Mouse (Mus musculus) hindbrain, embryonic 13.5 days (tissue): ENCODE results near the gene Gm20388. TPM values are rescaled to one million over a fixed set of nuclear protein-coding genes. Genes with fewer than 3 reads are reported as not detected.

Experiments used
- ATAC-seq: fragments of 200-750 bp; cut with Nextera tagmentation; 2 replicates; pipeline ENCODE4 v1.8.0; 2017; ENCODE audit warnings: moderate TSS enrichment; ENCODE audit not compliant: low FRiP score
- H3K27ac ChIP-seq: fragments of 300-500 bp; sonication (generic); 2 replicates; pipeline ENCODE4 v1.5.1; 2015; ENCODE audit warnings: inconsistent platforms, mild to moderate bottlenecking, moderate library complexity
- H3K27me3 ChIP-seq: fragments of 300-500 bp; sonication (generic); 2 replicates; pipeline ENCODE4 v1.6.1; 2015; ENCODE audit warnings: mild to moderate bottlenecking, inconsistent platforms
- H3K36me3 ChIP-seq: fragments of 300-500 bp; sonication (generic); 2 replicates; pipeline ENCODE4 v1.6.1; 2015; ENCODE audit warnings: mild to moderate bottlenecking, inconsistent platforms
- H3K4me1 ChIP-seq: fragments of 300-500 bp; sonication (generic); replicated peaks from 2 replicates; pipeline ENCODE4 v1.6.1; 2015; ENCODE audit warnings: inconsistent platforms
- H3K4me2 ChIP-seq: fragments of 300-500 bp; sonication (generic); 2 replicates; pipeline ENCODE4 v1.6.1; 2015; ENCODE audit warnings: inconsistent platforms, mild to moderate bottlenecking, moderate library complexity
- H3K4me3 ChIP-seq: fragments of 300-500 bp; sonication (generic); 2 replicates; pipeline ENCODE4 v1.5.1; 2015; ENCODE audit warnings: mild to moderate bottlenecking, inconsistent platforms
- H3K9ac ChIP-seq: fragments of 300-500 bp; sonication (generic); 2 replicates; pipeline ENCODE4 v1.6.1; 2015; ENCODE audit warnings: mild to moderate bottlenecking, inconsistent platforms
- H3K9me3 ChIP-seq: fragments of 300-500 bp; sonication (generic); 2 replicates; pipeline ENCODE4 v1.6.1; 2016; ENCODE audit warnings: inconsistent platforms
- WGBS: fragments of 180-500 bp; shearing (Covaris S2); methylation state at CpG from one replicate; pipeline ENCODE4 v1.1.7; 2015; 5-methylcytosine and 5-hydroxymethylcytosine counted together
- polyA plus RNA-seq: library from polyadenylated mRNA; unstranded; fragments of >200 nt; fragmentation: Nextera tagmentation; extraction: Ambion mirVana; gene quantifications from 2 replicates; pipeline ENCODE4 v1.2.1, GENCODE M21; 2015

The Gm20388 gene
- polyA plus RNA-seq, 1 experiment from 2014 or later: 1.9 TPM

DNA sequence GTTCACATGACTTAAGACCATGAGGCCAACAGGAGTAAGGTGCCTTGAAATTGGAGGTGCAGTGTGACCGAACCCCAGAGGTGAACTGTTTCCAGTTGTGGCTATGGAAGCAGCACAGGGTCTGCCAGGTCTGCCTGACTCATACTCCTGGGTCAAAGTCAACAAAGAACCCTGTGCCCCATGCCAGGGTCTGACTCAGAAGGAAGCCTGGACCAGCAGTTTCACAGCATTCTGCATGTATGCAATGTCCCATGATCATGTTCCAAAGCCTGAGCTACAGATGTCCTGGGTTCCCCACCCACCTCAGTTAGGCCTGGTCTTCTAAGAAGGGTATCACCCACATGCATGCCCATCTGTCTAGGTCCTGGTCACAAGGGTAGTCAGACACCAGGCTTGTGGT lies 1978.7 kb downstream of the Gm20388 start:
- WGBS: 100% methylated on average over 1 of the region's 1 CpGs
- Histone ChIP-seq H3K4me3 (no peak overlapping the region), H3K4me2 (no peak overlapping the region), H3K27me3 (no peaks in the 10 kb centered on the region), H3K4me1 (no peaks in the 10 kb centered on the region), H3K9me3 (no peaks in the 10 kb centered on the region), H3K27ac (no peak overlapping the region), H3K36me3 (peaks cover 50% of the 10 kb centered on the region), H3K9ac (no peak overlapping the region)
- no peak for ATAC-seq

DNA sequence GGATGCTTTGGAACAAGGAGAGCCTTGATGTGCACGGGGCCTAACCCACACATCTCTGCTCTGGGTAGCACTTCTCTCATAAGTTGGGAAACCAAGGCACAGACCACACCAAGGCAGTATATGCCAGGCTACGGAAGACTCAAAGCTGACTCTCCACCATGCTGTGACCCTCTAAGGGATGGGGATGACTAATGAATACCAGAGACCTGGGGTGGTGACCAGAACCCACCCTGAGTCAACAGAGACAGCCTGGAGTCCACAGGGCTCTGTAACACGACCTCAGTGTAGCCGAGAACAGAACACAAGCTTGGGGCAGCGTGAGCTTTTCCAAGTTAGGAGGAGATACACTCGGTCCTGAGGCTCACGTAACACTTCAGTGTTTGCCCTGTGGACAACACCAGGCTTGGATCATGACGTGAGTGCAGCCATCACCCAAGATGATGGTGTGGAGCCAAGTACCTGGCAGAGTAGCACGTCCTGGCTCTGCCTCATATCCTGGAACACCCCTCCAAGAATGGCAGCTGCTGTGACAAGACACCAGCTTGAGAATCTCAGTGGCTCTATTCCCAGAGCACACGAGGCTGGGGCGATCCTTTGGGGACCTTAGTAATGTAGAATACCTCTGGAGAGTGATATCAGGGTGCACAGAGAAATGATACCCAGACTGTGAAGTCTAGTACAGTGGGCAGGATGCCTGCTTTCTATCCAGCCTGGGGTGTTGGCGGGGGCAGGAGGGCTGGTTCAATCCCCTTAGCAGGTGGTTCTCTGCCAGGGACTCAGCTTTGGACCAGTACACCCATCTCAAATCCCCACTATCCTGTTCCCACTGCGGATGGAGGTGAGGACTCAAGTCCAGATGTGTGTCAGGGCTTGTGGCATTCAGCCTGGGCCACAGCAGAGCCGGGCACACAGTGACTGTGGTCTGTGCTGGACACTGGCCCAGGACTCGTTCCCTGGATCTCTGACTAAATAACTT lies 1979.5 kb downstream of the Gm20388 start:
- Histone ChIP-seq H3K4me3 (no peak overlapping the region), H3K9me3 (no peaks in the 10 kb centered on the region), H3K36me3 (peaks cover 44% of the 10 kb centered on the region), H3K27ac (no peak overlapping the region), H3K4me2 (no peak overlapping the region), H3K9ac (no peak overlapping the region), H3K4me1 (0 out of 2 replicates have a peak, but pooled peaks cover 1% of the 10 kb centered on the region), H3K27me3 (no peaks in the 10 kb centered on the region)
- ATAC-seq: no peak
- WGBS: 87% methylated on average over 15 of the region's 15 CpGs

DNA sequence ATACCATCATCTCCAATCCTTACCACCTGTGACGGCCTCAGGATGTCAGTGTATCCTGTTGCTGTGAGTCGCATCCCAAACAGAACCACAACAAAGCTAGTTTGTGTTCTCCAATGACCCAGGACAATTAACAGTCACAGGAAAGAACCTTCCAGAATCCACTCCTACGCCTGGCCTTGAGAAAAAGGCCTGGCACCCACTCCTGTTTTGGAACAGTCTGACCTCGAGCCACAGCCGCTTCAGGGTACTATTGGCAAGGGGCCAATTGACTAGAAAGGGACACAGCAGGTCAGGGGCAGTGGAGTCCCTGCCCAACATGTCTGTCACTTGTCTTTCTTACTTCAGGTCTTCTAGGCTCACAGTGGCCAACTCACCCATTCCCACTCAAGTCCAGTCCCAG lies 1982.2 kb downstream of the Gm20388 start:
- Histone ChIP-seq H3K4me3 (no peak overlapping the region), H3K27ac (no peak overlapping the region), H3K9me3 (no peaks in the 10 kb centered on the region), H3K9ac (no peak overlapping the region; the same call in 1 of the 2 replicates), H3K36me3 (peaks cover 16% of the 10 kb centered on the region), H3K4me2 (no peak overlapping the region), H3K27me3 (no peaks in the 10 kb centered on the region), H3K4me1 (peaks cover 28% of the 10 kb centered on the region)
- no peak for ATAC-seq
- WGBS: 78% methylated on average over 5 of the region's 5 CpGs

DNA sequence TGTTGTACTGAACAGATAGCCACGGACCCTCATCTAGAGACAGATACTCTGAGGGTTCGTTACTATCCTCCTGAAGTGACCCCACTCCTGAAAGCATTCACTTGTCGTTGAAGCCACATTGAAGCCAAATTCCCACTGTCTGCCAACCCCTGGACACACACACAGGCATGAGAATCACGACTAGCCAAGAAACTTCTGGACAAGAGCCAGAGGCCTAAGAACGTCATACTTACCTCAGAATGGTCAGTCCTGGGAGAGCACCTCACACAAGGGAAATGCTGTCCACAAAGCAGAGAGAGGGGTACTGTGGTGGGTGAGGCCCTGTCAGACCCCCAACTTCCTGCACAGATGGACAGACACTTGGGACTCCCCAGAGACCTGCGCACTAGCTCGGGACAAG lies 1985.3 kb downstream of the Gm20388 start:
- ATAC-seq: no peak
- H3K27me3 ChIP-seq: no peaks in the 10 kb centered on the region
- 68% methylated on average over 7 of the region's 7 CpGs for WGBS
- peaks cover 7% of the 10 kb centered on the region; the same call in 1 of the 2 replicates for H3K36me3 ChIP-seq
- no peak overlapping the region for H3K4me3 ChIP-seq
- H3K4me2 ChIP-seq: no peak overlapping the region
- peak overlapping the region; percentile 53; the same call in 1 of the 2 replicates for H3K9ac ChIP-seq
- peaks cover 46% of the 10 kb centered on the region for H3K4me1 ChIP-seq
- H3K27ac ChIP-seq: no peak overlapping the region
- H3K9me3 ChIP-seq: no peaks in the 10 kb centered on the region

DNA sequence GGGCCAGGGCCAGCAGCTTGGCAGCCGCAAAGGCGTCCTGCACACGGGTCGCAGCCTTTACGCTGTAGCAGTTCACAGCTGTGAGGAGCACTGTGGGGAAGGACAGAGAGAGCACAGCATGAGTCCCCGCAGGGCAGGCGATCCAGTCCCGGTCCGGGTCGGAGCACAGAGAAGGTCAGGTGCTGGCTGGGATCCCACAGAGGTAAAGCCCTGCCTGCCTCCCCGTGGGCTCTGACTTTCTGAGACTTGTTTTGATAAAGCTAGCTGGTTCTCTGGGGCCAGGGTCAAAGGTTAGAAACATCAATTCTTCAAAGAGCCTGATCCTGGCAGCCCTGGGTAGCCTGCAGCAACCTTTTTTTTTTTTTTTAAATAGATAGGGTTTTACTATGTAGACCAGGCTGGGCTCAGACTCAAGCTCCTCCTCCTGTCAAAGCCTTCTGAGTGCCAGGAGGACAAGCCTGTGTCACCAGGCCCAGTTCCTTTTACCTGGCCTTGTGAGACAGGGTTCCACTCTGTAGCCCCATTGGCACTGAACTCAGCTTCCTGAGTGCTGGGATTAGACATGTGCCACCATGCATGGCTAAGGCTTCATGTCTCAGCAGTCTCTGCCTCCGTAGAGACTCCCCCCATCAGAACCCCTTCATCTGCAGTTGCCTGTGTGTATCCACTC lies 1986.0 kb downstream of the Gm20388 start:
- WGBS: 18% methylated on average over 12 of the region's 12 CpGs
- H3K4me2 ChIP-seq: no peak overlapping the region
- H3K4me3 ChIP-seq: no peak overlapping the region
- H3K4me1 ChIP-seq: peaks cover 49% of the 10 kb centered on the region
- H3K9me3 ChIP-seq: no peaks in the 10 kb centered on the region
- no peak for ATAC-seq
- no peaks in the 10 kb centered on the region for H3K27me3 ChIP-seq
- H3K36me3 ChIP-seq: peaks cover 7% of the 10 kb centered on the region; the same call in 1 of the 2 replicates
- peak overlapping the region; percentile 49; the same call in 1 of the 2 replicates for H3K9ac ChIP-seq
- no peak overlapping the region for H3K27ac ChIP-seq

DNA sequence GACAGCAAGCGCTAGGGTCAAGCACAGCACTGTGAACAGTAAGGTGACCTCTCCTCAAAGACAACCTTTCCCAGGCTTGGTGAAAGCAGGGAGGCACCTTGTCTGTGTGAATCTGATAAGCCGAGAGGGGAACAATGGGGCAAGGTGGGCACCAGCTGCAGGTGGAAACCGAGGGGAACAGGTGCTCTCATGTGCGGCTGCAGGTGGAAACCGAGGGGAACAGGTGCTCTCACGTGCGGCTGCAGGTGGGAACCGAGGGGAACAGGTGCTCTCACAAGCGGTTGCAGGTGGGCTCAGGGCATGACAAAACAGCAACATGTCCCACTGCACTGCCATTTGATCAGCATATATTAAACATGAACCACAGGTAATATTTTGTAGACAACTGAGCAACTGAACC lies 1986.6 kb downstream of the Gm20388 start:
- Histone ChIP-seq H3K9me3 (no peaks in the 10 kb centered on the region), H3K27me3 (no peaks in the 10 kb centered on the region), H3K9ac (peak overlapping the region; percentile 56), H3K4me2 (no peak overlapping the region), H3K4me1 (peaks cover 55% of the 10 kb centered on the region), H3K4me3 (no peak overlapping the region), H3K36me3 (peaks cover 7% of the 10 kb centered on the region; the same call in 1 of the 2 replicates), H3K27ac (no peak overlapping the region)
- ATAC-seq: no peak
- 84% methylated on average over 9 of the region's 9 CpGs for WGBS

DNA sequence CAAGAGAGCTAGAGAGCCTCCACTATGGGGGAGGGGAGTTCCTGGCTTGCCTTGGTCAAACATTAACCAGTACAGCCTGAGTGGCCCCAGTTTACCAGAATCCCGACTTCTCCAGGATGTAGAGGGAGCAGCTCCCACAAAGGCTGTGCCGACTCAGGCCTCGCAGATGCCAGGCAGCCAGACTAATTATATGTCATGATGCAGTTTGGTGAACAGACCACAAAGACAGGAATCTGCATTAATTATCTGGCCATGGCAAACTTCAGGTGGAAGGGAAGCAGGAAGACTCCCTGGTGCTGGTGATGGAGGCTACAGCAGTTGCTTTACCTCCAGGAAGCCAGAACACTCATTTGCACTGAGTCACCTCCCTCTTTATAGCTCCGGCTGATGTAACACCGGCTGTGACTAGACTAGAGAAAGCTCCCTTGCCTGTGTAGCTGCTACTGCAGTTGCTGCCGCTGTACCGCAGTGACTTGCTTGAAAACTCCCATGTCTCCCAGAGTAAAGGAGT lies 1987.3 kb downstream of the Gm20388 start:
- peak; percentile 30; the same call in 1 of the 2 replicates for ATAC-seq
- WGBS: 7% methylated on average over 7 of the region's 7 CpGs
- H3K9ac ChIP-seq: peak overlapping the region; percentile 56

DNA sequence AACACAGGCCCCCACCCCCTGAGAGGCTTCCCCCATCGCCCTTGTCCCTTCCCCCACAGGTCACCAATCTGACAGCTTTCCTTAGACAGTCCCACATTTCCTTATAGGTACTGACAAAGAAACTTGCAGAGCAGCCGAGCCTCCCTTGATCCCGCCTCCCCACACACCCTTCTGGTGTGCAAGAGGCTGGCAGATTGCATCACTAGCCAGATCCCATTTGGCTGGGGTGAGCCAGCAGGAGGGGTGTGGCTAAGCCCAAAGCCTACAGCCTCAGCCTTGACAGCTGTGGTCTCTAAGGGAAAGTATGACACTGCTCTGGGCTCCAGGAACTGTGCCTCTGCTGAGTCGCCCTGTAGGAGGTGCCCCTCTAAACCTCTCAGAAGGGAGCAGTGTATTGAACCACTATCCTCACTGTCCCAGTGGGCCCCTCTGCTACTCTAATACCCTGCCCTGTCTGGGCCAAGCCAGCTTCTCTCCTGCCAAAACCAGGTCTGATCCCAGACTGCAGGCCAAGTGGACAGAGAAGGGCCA lies 1987.8 kb downstream of the Gm20388 start:
- peaks cover 4% of the 10 kb centered on the region; the same call in 1 of the 2 replicates for H3K36me3 ChIP-seq
- H3K27me3 ChIP-seq: no peaks in the 10 kb centered on the region
- no peaks in the 10 kb centered on the region for H3K9me3 ChIP-seq
- H3K27ac ChIP-seq: peak overlapping the region; percentile 82
- ATAC-seq: peak; percentile 69
- peak overlapping the region; percentile 21 for H3K4me2 ChIP-seq
- H3K4me1 ChIP-seq: peaks cover 56% of the 10 kb centered on the region
- no peak overlapping the region for H3K4me3 ChIP-seq
- 7% methylated on average over 4 of the region's 4 CpGs for WGBS
- H3K9ac ChIP-seq: peak overlapping the region; percentile 56

More for the DNA sequence above, 1987.3 kb downstream of the Gm20388 start:
- H3K27ac ChIP-seq: peak overlapping the region; percentile 82
- peak overlapping the region; percentile 21 for H3K4me2 ChIP-seq
- H3K27me3 ChIP-seq: no peaks in the 10 kb centered on the region
- no peak overlapping the region for H3K4me3 ChIP-seq
- peaks cover 56% of the 10 kb centered on the region for H3K4me1 ChIP-seq
- H3K36me3 ChIP-seq: peaks cover 7% of the 10 kb centered on the region; the same call in 1 of the 2 replicates
- H3K9me3 ChIP-seq: no peaks in the 10 kb centered on the region

DNA sequence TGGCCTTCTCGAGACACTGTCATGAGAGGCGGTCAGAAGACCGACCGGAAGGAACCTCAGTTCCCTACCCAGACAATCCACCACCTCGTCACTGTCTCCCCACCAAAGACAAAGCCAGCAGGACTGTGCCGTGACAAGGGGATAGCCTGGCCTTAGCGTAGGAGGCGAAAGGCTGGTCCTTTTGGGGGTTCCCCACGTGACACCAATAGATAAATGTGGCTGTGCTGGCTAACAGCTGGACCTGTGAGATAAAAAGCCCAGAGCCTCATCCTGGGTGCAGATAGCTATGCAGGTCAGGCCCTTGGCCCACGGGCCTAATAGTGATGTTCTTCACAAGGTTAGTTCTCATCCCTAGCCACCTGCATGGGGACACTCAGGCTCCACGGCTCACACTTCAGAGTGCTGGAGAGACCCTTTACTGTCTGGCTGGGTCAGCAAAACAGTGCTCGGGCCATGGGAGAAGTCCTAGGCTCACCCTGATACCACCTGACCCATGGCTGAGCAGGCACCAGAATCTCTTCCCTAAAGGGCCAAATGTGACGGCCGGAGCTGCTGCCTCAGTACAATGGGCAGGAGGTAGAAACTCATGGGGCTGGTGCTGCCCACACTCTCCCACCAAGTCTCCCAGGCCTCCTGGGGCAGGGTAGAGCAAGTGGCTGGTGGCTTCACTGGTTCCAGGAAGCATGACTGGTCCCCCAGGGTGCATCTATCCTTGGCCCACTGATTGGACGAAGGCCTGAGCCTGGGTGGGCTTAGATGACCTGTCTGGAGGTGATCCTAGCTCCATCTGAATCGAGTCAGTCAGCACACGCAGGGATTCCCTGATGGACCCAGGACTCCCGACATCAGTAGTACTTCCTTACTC lies 1988.8 kb downstream of the Gm20388 start:
- Histone ChIP-seq H3K27ac (no peak overlapping the region; the same call in 1 of the 2 replicates), H3K4me1 (peaks cover 63% of the 10 kb centered on the region), H3K9me3 (no peaks in the 10 kb centered on the region), H3K4me2 (peak overlapping the region; percentile 21; the same call in 1 of the 2 replicates), H3K27me3 (no peaks in the 10 kb centered on the region), H3K36me3 (0 out of 2 replicates have a peak, but pooled peaks cover under 1% of the 10 kb centered on the region), H3K4me3 (no peak overlapping the region), H3K9ac (peak overlapping the region; percentile 56; the same call in 1 of the 2 replicates)
- 65% methylated on average over 18 of the region's 18 CpGs for WGBS
- no peak for ATAC-seq

DNA sequence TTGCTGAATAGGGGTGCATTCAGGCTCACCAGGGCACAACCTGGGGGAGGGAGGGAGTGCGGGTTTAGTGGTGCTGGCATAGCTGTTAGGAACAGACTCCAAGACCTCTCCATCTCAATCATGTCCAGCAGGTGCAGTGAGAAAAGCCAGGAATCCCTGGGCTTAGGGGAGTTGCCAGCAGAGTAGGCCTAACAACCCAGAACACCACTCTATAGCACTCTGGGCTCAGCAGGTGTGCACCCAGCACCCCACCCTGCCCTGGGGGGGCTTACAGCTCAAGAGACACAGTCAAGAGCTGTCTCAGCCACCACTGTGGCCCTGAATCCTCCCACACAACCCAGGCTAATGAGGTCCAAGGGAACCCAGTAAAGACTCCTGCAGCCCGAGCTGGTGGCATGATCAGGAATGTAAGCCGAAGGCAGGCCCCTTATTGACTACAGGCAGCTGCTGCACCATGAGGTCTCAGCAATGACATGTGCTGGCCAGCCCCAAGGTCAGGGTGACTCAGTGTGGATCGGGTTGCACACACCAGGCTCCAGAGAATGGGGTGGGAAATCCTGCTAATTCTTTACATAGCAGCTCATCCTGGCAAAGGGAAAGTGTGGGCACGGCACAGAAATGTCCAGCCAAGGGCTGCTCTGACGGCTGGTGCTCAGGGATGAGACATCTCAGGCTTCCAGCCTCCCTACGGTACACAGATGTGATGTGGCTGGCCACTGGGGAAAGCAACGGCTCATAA lies 1991.0 kb downstream of the Gm20388 start:
- H3K9ac ChIP-seq: peak overlapping the region; percentile 14; the same call in 1 of the 2 replicates
- no peak overlapping the region for H3K27ac ChIP-seq
- H3K36me3 ChIP-seq: no peaks in the 10 kb centered on the region
- peaks cover 69% of the 10 kb centered on the region for H3K4me1 ChIP-seq
- no peak overlapping the region for H3K4me3 ChIP-seq
- H3K4me2 ChIP-seq: peak overlapping the region; percentile 8
- peaks cover 6% of the 10 kb centered on the region; the same call in 1 of the 2 replicates for H3K27me3 ChIP-seq
- ATAC-seq: no peak
- H3K9me3 ChIP-seq: no peaks in the 10 kb centered on the region
- WGBS: 60% methylated on average over 8 of the region's 8 CpGs
